Mouse (Mus musculus): ENCODE measurements at regions not wholly inside any gene's neighbourhood (a gene's known extent, or its start where the extent isn't known, plus 50 kb on each side); places are given as distances from the start of the nearest gene placed in this dataset.

DNA sequence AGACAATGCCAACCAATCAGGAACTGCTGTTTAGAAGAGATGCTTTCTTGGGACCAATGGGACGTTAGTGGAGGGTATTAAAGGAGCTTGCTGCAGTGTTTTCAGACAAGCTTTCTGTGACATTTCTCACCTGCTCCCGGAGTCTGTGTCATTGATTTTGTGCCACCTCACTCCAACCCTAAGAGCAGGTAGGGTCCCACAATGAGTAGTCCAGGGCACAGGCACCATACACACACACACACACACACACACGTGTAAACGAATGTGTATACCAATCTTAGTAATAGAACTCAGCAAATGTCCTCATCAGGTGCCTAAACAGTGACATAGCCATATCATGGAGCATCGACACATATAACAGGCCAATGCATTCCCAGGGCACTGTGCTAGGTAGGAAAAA, 2440.5 kb upstream of the 5930422O12Rik start:
- TF ChIP-seq CTCF (IDR thresholded peaks at IDR 0.05; ENCODE audit: low read depth, low read length) (no peak), POLR2A (IDR thresholded peaks at IDR 0.05; ENCODE audit: extremely low read depth, insufficient read depth, low read length) (no peak)
